Mouse (Mus musculus) testis, adult 2 months (tissue): ENCODE results near the gene Gm17654. TPM values are rescaled to one million over a fixed set of nuclear protein-coding genes. Genes with fewer than 3 reads are reported as not detected.

Experiments used
- polyA plus RNA-seq: library from polyadenylated mRNA; depleted of rRNA; stranded (reverse); fragments of >200 nt; gene quantifications from 2 replicates; pipeline ENCODE4 v1.2.3, GENCODE M21; 2012; rRNA removed

Gene Gm17654
- polyA plus RNA-seq, 1 experiment = 0.22 TPM

Other genes starting within 250 kb of the Gm17654 start
- gene 1700001F09Rik, start 231.3 kb downstream of the Gm17654 start, polyA plus RNA-seq = 20.4 and 24.7 TPM in 2 replicates
- 2.6 and 4.1 TPM in 2 replicates for gene Gm8138, start 162.8 kb downstream of the Gm17654 start, polyA plus RNA-seq
- 0.90 and 1.3 TPM in 2 replicates for gene Gm5799, start 35.6 kb downstream of the Gm17654 start, polyA plus RNA-seq
- gene Gm10375, start 28.9 kb upstream of the Gm17654 start, polyA plus RNA-seq = 2.4 and 3.7 TPM in 2 replicates
- 0.35 and 0.61 TPM in 2 replicates for gene Gm8165, start 98.1 kb upstream of the Gm17654 start, polyA plus RNA-seq
- 2.7 and 4.1 TPM in 2 replicates for gene Gm7324, start 118.7 kb upstream of the Gm17654 start, polyA plus RNA-seq
- 0.63 and 1.1 TPM in 2 replicates for gene Gm16506, start 148.3 kb upstream of the Gm17654 start, polyA plus RNA-seq
- 1.1 and 1.4 TPM in 2 replicates for gene Gm6526, start 168.7 kb upstream of the Gm17654 start, polyA plus RNA-seq
- 2.4 and 4.1 TPM in 2 replicates for gene Gm8180, start 205.6 kb upstream of the Gm17654 start, polyA plus RNA-seq